Mouse (Mus musculus) right cerebral cortex, postnatal 10 days (tissue): ENCODE results near the gene Slc37a4.
"Not testable (repeated sequence)": the region's sequence is repeated elsewhere in the genome, so short reads cannot be mapped to it uniquely, and the experiment has no call there.

Experiments
- DNase-seq, 2 experiments: peaks; one replicate each; pipeline ENCODE4 v3.0.0; 2021; ENCODE audit warnings: low spot score in 2 of 2

Slc37a4 gene

DNA sequence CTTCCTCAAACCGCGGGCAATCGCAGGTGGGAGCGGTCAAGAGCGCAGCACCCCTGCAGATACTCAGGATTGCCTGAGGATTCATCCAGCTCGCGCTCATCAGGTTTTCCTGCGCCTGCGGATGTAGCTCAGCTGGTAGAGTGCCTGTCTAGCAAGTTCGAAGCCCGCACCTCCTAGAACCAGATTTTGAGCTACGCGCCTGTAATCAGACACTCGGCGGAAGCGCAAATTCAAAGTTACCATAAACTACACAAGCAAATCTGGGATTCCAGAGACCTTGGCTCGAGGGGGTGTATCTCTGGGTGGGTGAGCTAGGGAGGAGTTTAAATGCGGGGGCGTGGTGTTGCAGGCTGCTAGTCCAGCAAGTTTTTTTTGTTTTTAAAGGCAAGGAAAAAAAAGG is 44.3 kb downstream of the Slc37a4 start, which contains the start of gene Foxr1:
TSS of gene Foxr1 (minus strand) at position 176 of the 400 bp plus-strand sequence.
- no peak for DNase-seq

- not testable (repeated sequence) for DNase-seq
These were observed 47.9 kb downstream of the Slc37a4 start for GRCm38 (mm10) chr9:44444402-44445025.

DNA sequence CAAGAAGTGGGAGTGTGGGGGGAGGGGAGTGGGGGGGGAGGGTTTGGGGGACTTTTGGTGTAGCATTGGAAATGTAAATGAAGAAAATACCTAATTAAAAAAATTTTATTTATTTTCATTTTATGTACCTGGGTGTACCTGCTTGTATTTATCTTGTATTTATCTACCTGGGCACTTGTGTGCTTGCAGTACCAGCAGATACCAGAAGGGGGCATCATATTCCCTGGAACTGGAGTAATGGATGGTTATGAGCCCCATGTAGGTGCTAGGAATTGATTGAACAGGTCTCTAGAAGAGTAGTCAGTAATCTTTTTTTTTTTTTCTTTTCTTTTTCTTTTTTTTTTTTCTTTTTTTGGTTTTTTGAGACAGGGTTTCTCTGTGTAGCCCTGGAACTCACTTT is 53.7 kb downstream of the Slc37a4 start:
- no peak for DNase-seq
